Mouse (Mus musculus) midbrain, embryonic 15.5 days (tissue): ENCODE results near the gene Tspan14. TPM values are rescaled to one million over a fixed set of nuclear protein-coding genes. Genes with fewer than 3 reads are reported as not detected.

ENCODE experiments used
- ATAC-seq: fragments of 200-750 bp; cut with Nextera tagmentation; replicated peaks from 2 replicates; pipeline ENCODE4 v1.8.0; 2017; ENCODE audit warnings: moderate TSS enrichment
- H3K27ac ChIP-seq: fragments of 300-500 bp; sonication (generic); 2 replicates; pipeline ENCODE4 v1.5.1; 2015; ENCODE audit warnings: mild to moderate bottlenecking, inconsistent platforms
- H3K27me3 ChIP-seq: fragments of 300-500 bp; sonication (generic); replicated peaks from 2 replicates; pipeline ENCODE4 v1.6.1; 2015; ENCODE audit warnings: inconsistent platforms
- H3K36me3 ChIP-seq: fragments of 300-500 bp; sonication (generic); replicated peaks from 2 replicates; pipeline ENCODE4 v1.6.1; 2015; ENCODE audit warnings: inconsistent platforms
- H3K4me1 ChIP-seq: fragments of 300-500 bp; sonication (generic); 2 replicates; pipeline ENCODE4 v1.6.1; 2015; ENCODE audit warnings: inconsistent platforms
- H3K4me2 ChIP-seq: fragments of 300-500 bp; sonication (generic); 2 replicates; pipeline ENCODE4 v1.6.1; 2015; ENCODE audit warnings: inconsistent platforms, mild to moderate bottlenecking, moderate library complexity
- H3K4me3 ChIP-seq: fragments of 300-500 bp; sonication (generic); 2 replicates; pipeline ENCODE4 v1.5.1; 2015; ENCODE audit warnings: mild to moderate bottlenecking, inconsistent platforms
- H3K9ac ChIP-seq: fragments of 300-500 bp; sonication (generic); 2 replicates; pipeline ENCODE4 v1.6.1; 2015; ENCODE audit warnings: mild to moderate bottlenecking, inconsistent platforms
- H3K9me3 ChIP-seq: fragments of 300-500 bp; sonication (generic); 2 replicates; pipeline ENCODE4 v1.6.1; 2016; ENCODE audit warnings: inconsistent platforms
- WGBS: fragments of 180-500 bp; shearing (Covaris S2); methylation state at CpG from one replicate; pipeline ENCODE4 v1.1.7; 2015; ENCODE audit warnings: mixed read lengths; 5-methylcytosine and 5-hydroxymethylcytosine counted together
- polyA plus RNA-seq: library from polyadenylated mRNA; unstranded; fragments of >200 nt; fragmentation: Nextera tagmentation; extraction: Ambion mirVana; gene quantifications from 2 replicates; pipeline ENCODE4 v1.2.1, GENCODE M21; 2015

Gene Tspan14
- polyA plus RNA-seq, 1 experiment from 2014 or later, result 68.9 TPM

- Histone ChIP-seq H3K9me3 (no peaks in the 10 kb centered on the region), H3K27ac (no peak overlapping the region), H3K36me3 (peaks cover 11% of the 10 kb centered on the region), H3K4me1 (peaks cover 11% of the 10 kb centered on the region), H3K9ac (no peak overlapping the region), H3K4me2 (no peak overlapping the region), H3K4me3 (no peak overlapping the region), H3K27me3 (no peaks in the 10 kb centered on the region)
- ATAC-seq, result no peak
- WGBS, result 94% methylated on average over 5 of the region's 5 CpGs
Measured at GRCm38 (mm10) chr14:41001576-41001975, 35.0 kb upstream of the Tspan14 start.

GRCm38 (mm10) chr14:41000801-41001200 is 34.2 kb upstream of the Tspan14 start:
- Histone ChIP-seq H3K27me3 (no peaks in the 10 kb centered on the region), H3K27ac (no peak overlapping the region), H3K4me2 (no peak overlapping the region), H3K4me3 (no peak overlapping the region), H3K4me1 (peaks cover 11% of the 10 kb centered on the region), H3K9ac (no peak overlapping the region), H3K9me3 (no peaks in the 10 kb centered on the region), H3K36me3 (peaks cover 14% of the 10 kb centered on the region)
- no peak for ATAC-seq
- WGBS, result 90% methylated on average over 4 of the region's 4 CpGs

- no peak overlapping the region for H3K4me3 ChIP-seq
- no peak for ATAC-seq
- 87% methylated on average over 7 of the region's 7 CpGs for WGBS
- H3K27me3 ChIP-seq, result no peaks in the 10 kb centered on the region
- no peak overlapping the region for H3K4me2 ChIP-seq
- peaks cover 11% of the 10 kb centered on the region for H3K4me1 ChIP-seq
- H3K9ac ChIP-seq, result no peak overlapping the region
- H3K9me3 ChIP-seq, result no peaks in the 10 kb centered on the region
- H3K27ac ChIP-seq, result no peak overlapping the region
- peaks cover 14% of the 10 kb centered on the region for H3K36me3 ChIP-seq
Measured at GRCm38 (mm10) chr14:40999904-41000645, 33.5 kb upstream of the Tspan14 start.

GRCm38 (mm10) chr14:40996171-40996570 is 29.6 kb upstream of the Tspan14 start:
- ATAC-seq, result no peak
- H3K36me3 ChIP-seq, result peaks cover 17% of the 10 kb centered on the region

GRCm38 (mm10) chr14:40992464-40992863 is 25.9 kb upstream of the Tspan14 start:
- WGBS, result 89% methylated on average over 6 of the region's 6 CpGs
- H3K4me2 ChIP-seq, result no peak overlapping the region
- H3K4me3 ChIP-seq, result no peak overlapping the region
- no peak overlapping the region for H3K9ac ChIP-seq
- H3K27ac ChIP-seq, result no peak overlapping the region
- no peak for ATAC-seq
- no peaks in the 10 kb centered on the region for H3K4me1 ChIP-seq
- no peaks in the 10 kb centered on the region for H3K27me3 ChIP-seq
- peaks cover 6% of the 10 kb centered on the region; the same call in 1 of the 2 replicates for H3K36me3 ChIP-seq
- H3K9me3 ChIP-seq, result no peaks in the 10 kb centered on the region

More at GRCm38 (mm10) chr14:40996171-40996570, 29.6 kb upstream of the Tspan14 start:
- Histone ChIP-seq H3K9ac (no peak overlapping the region), H3K27me3 (no peaks in the 10 kb centered on the region), H3K27ac (no peak overlapping the region), H3K9me3 (no peaks in the 10 kb centered on the region), H3K4me1 (no peaks in the 10 kb centered on the region), H3K4me2 (no peak overlapping the region), H3K4me3 (no peak overlapping the region)
- WGBS, result 87% methylated on average over 3 of the region's 3 CpGs

- 90% methylated on average over 5 of the region's 5 CpGs for WGBS
- no peak overlapping the region for H3K4me2 ChIP-seq
- no peak overlapping the region for H3K27ac ChIP-seq
- no peak overlapping the region for H3K4me3 ChIP-seq
- H3K36me3 ChIP-seq, result peaks cover 3% of the 10 kb centered on the region; the same call in 1 of the 2 replicates
- no peaks in the 10 kb centered on the region for H3K27me3 ChIP-seq
- no peak overlapping the region for H3K9ac ChIP-seq
- no peaks in the 10 kb centered on the region for H3K4me1 ChIP-seq
- H3K9me3 ChIP-seq, result no peaks in the 10 kb centered on the region
- no peak for ATAC-seq
Measured at GRCm38 (mm10) chr14:40988780-40989179, 22.2 kb upstream of the Tspan14 start.

- H3K27ac ChIP-seq, result no peak overlapping the region
- no peak overlapping the region for H3K9ac ChIP-seq
- no peak for ATAC-seq
- WGBS, result 94% methylated on average over 2 of the region's 2 CpGs
- H3K36me3 ChIP-seq, result no peaks in the 10 kb centered on the region
- no peak overlapping the region for H3K4me2 ChIP-seq
- H3K9me3 ChIP-seq, result no peaks in the 10 kb centered on the region
- no peaks in the 10 kb centered on the region for H3K4me1 ChIP-seq
- H3K27me3 ChIP-seq, result no peaks in the 10 kb centered on the region
- no peak overlapping the region for H3K4me3 ChIP-seq
Measured at GRCm38 (mm10) chr14:40987184-40987583, 20.6 kb upstream of the Tspan14 start.

GRCm38 (mm10) chr14:40985635-40986034 is 19.0 kb upstream of the Tspan14 start:
- no peaks in the 10 kb centered on the region for H3K9me3 ChIP-seq
- H3K4me1 ChIP-seq, result no peaks in the 10 kb centered on the region
- WGBS, result 82% methylated on average over 4 of the region's 4 CpGs
- H3K27ac ChIP-seq, result no peak overlapping the region
- ATAC-seq, result no peak
- H3K9ac ChIP-seq, result no peak overlapping the region
- H3K36me3 ChIP-seq, result no peaks in the 10 kb centered on the region
- H3K4me2 ChIP-seq, result no peak overlapping the region
- H3K27me3 ChIP-seq, result no peaks in the 10 kb centered on the region
- H3K4me3 ChIP-seq, result no peak overlapping the region

GRCm38 (mm10) chr14:40979723-40980122 is 13.1 kb upstream of the Tspan14 start:
- no peak overlapping the region for H3K4me3 ChIP-seq
- ATAC-seq, result no peak
- H3K27ac ChIP-seq, result no peak overlapping the region
- no peak overlapping the region for H3K9ac ChIP-seq
- no peaks in the 10 kb centered on the region for H3K27me3 ChIP-seq
- no peaks in the 10 kb centered on the region for H3K4me1 ChIP-seq
- no peak overlapping the region for H3K4me2 ChIP-seq
- H3K36me3 ChIP-seq, result no peaks in the 10 kb centered on the region
- 42% methylated on average over 1 of the region's 1 CpGs for WGBS
- no peaks in the 10 kb centered on the region for H3K9me3 ChIP-seq

- WGBS, result 45% methylated on average over 4 of the region's 4 CpGs
- Histone ChIP-seq H3K9ac (no peak overlapping the region), H3K4me2 (no peak overlapping the region), H3K27ac (no peak overlapping the region), H3K9me3 (no peaks in the 10 kb centered on the region), H3K36me3 (no peaks in the 10 kb centered on the region), H3K27me3 (no peaks in the 10 kb centered on the region), H3K4me1 (no peaks in the 10 kb centered on the region), H3K4me3 (no peak overlapping the region)
- ATAC-seq, result 0 out of 2 replicates have a peak, but pooled peaks have one; percentile 59
Measured at GRCm38 (mm10) chr14:40979002-40979401, 12.4 kb upstream of the Tspan14 start.

- Histone ChIP-seq H3K4me1 (no peaks in the 10 kb centered on the region), H3K4me3 (no peak overlapping the region), H3K36me3 (no peaks in the 10 kb centered on the region), H3K27ac (no peak overlapping the region), H3K9me3 (no peaks in the 10 kb centered on the region), H3K27me3 (no peaks in the 10 kb centered on the region), H3K9ac (no peak overlapping the region), H3K4me2 (no peak overlapping the region)
- peak; percentile 72 for ATAC-seq
- 75% methylated on average over 6 of the region's 6 CpGs for WGBS
Measured at GRCm38 (mm10) chr14:40975127-40975721, 8.6 kb upstream of the Tspan14 start.

GRCm38 (mm10) chr14:40968051-40968450 is 1.4 kb upstream of the Tspan14 start:
- Histone ChIP-seq H3K36me3 (no peaks in the 10 kb centered on the region), H3K27me3 (no peaks in the 10 kb centered on the region), H3K4me1 (peaks cover 31% of the 10 kb centered on the region), H3K9ac (peak overlapping the region; percentile 4; the same call in 1 of the 2 replicates), H3K27ac (peak overlapping the region; percentile 93), H3K9me3 (no peaks in the 10 kb centered on the region), H3K4me3 (peak overlapping the region; percentile 98; the same call in 1 of the 2 replicates), H3K4me2 (peak overlapping the region; percentile 89; the same call in 1 of the 2 replicates)
- 68% methylated on average over 2 of the region's 2 CpGs for WGBS
- no peak for ATAC-seq

GRCm38 (mm10) chr14:40967598-40967900 is 942 bp upstream of the Tspan14 start:
- Histone ChIP-seq H3K27me3 (no peaks in the 10 kb centered on the region), H3K9me3 (no peaks in the 10 kb centered on the region), H3K4me3 (peak overlapping the region; percentile 98), H3K27ac (peak overlapping the region; percentile 93), H3K4me2 (peak overlapping the region; percentile 89), H3K9ac (peak overlapping the region; percentile 95), H3K4me1 (peaks cover 35% of the 10 kb centered on the region), H3K36me3 (no peaks in the 10 kb centered on the region)
- ATAC-seq, result no peak; the same call in 1 of the 2 replicates
- 4% methylated on average over 6 of the region's 6 CpGs for WGBS
